Mouse (Mus musculus) regulatory T cell (primary cell): ENCODE data around the gene Tmem131.

Source experiments
- in situ Hi-C: fragments of 300-600 bp; cut with MboI, MseI; formaldehyde crosslinking; loops from one replicate; pipeline ENCODE4 v1.15.1; 2025; ENCODE audit warnings: high pct_unique_total_duplicates

Tmem131 gene

DNA sequence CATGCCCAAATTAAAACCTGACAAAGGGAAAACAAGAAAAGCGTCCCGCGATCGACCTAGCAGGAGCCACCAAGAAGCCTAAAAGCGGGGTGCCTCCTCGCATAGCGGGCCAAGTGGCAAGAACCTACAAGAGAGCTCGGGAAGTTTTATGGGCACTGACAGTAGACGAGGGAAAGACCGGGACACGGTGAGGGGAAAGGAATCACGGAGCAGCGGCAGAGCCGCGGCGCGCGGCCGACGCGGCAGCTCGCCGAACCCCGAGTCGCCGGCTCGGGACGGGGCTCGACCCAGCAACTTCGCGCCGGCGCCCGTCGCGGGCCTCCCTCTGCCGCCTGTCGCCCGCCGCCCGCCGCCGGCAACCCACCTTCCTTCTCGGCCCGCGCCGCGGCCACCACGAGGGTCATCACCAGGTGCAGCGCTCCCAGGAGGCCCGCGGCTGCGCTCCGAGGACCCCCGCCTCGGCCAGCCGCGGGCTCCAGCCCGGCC, 4.6 kb downstream of the Tmem131 start:
- in situ Hi-C loops: no loop called here

DNA sequence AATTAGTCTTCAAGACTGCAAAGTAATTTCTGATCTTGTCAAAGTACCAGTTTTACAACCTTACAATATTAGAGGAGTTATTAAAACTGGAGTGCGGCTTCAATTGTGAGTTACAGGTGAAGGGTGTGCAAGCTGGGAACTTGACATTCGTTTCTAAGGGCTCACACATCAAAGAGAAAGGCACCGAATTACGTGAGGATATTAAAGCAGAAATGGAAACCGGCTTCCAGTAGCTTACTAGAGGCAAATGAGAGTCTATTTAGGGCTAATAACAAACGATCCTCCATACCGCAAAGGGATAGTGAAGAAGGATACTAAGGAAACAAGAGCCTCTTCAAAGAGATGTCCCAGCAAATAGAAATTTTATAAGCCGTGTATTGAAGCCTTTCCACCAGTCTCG, 5.1 kb downstream of the Tmem131 start:
- in situ Hi-C loops: no loop called here

DNA sequence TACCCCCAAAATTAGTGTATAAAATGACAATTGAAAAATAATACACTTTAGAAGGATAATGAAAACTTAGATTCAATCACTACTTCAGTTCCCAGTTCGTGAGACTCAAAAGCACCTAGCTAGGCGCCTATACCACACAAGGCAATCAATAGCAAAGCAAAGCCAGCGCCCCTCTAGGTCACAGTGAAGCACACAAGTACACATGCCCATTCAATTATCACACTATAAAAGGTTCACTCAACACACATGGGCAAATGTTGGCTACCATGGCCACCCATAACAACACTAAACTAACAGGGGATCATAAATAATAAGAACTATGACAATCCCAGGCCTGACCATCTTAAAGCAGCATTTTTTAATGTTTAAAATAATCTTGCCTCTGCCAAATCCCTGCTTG, 5.8 kb downstream of the Tmem131 start:
- in situ Hi-C loops: no loop called here

DNA sequence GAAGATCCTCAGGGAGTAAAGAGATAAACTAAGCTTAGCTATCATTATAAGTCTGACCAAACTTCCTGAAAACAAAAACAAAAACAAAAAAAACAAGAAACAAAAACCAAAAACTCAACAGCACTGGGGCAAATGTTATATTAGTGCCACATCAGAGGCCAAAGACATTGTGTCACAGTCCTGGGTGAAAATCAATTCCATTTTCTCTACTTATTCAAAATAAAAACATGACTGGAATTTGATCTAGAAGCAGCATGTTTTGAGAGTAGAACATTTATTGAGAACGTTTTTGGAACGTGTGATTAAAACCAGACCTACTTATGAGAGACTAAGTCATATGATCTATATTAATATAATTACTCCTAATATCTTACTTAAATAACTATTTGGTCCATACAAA, 6.5 kb downstream of the Tmem131 start:
- in situ Hi-C loops: no loop called here

DNA sequence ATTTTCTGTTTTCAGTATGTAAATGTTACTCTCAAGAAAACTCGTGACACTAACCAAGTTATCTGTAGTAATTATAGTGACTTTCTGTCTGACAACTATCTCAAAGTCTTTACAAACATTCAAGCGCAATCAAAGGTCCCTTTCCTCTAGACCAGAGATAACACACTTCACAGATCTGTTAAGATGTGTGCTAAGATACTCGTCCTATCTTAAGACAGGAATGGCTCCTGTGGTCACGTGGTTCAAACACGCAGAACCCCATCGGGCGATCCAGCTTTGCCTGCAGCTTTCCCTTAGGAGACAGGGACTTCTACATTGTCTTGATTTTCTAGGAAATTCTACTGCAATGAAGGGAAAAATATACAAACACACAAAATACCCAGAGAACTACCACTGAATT, 6.9 kb downstream of the Tmem131 start:
- in situ Hi-C loops: no loop called here

DNA sequence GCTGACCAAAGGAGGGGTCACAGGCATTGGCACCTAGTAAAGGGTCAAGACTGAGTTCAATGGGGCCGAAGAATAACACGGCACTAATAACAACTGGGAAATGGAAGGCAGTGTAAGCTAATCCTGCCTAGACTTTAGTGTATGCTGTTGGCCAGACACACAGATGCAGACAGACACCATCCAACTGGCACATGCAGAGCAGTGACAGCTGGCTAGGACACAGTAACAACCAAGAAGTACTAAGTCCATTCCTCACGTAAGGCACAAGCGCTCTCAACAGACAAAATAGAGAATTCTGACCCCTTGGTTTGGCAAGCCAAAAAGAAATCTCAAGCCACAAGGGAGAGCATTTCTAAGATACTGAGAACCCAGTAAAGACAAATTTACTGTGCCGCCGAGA, 8.7 kb downstream of the Tmem131 start:
- in situ Hi-C loops: no loop called here

DNA sequence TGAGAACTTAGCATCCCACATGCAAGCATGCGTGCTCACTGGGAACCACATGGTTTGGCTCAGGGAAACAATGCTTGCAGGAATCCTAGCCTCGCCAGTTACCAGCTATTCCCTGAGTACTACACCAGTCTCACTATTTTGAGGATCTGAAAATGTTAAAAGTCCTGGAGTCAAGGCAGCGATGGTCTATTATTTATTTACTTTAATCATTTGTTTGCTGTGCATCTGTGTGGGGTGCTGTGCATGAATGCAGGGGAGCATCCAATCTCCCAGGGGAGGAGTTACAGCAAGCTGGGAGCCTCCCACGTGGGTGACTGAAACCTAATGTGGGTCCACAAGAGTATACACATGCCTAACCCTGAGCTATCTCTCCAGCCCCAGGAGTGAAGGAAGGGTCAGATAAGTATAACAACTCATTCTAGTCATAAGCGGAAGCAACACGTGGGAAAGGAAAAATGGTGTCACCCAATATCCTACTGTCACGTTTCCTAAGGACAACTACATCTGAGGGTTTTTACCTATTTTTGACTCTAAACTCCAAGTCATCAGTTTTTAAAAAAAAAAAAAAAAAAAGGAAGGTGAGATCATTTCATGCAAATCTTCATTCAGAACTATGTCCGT, 9.4 kb downstream of the Tmem131 start:
- in situ Hi-C loops: no loop called here

DNA sequence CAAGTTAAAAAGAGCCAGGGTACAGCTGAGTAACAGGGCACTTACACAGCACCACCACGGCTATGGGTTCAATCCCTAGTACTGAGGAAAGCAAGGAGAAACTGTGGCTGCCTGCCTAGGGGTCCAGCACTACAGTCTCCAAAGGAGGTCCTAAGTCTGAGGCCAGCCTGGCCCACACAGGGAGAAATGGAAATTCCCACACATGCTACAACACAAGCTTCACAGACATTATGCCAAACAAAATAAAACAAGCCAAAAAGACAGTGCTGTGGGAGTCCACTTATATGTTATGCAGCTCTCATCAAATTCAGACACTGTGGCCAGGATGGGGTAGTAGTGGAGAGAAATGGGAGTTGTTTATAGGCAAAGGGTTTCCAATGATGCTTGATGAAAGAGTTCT, 11.2 kb downstream of the Tmem131 start:
- in situ Hi-C loops: no loop called here

DNA sequence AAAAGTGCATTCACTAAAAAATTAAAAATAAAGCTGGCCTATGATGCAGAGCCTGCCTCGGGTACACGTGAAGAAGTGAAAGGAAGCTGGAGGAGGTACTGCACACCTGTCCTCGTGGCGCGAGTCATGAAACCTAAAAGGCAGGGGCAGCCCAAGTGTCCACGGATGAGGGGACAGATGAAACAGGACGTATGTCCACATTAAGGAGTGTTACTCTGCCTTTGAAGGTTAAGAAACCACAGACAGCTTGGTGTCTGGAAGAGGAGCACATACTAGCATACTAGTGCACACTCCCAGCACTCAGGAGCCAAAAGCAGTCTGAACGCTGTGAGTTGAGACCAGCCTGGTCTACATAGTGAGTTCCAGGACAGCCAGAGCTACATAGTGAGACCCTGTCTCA, 12.6 kb downstream of the Tmem131 start:
- in situ Hi-C loops: no loop called here

DNA sequence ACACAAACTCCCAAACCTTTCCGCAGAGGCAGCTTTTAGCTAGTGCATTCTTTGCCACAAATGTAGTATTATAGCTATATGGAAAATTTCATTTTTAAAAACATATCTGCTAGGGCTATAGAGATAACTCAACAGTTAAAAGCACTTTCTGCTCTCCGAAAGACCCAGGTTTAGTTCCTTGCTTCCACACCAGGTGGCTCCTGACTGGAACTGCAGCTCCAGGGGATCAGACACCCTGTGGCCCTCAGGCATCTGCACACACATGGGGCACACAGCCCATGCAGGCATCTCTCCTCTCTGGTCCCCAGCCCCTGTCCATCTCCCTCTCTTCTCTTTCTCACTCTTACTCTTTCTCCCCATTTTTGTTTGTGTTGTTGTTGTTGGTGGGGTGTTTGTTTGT, 13.5 kb downstream of the Tmem131 start:
- in situ Hi-C loops: no loop called here

DNA sequence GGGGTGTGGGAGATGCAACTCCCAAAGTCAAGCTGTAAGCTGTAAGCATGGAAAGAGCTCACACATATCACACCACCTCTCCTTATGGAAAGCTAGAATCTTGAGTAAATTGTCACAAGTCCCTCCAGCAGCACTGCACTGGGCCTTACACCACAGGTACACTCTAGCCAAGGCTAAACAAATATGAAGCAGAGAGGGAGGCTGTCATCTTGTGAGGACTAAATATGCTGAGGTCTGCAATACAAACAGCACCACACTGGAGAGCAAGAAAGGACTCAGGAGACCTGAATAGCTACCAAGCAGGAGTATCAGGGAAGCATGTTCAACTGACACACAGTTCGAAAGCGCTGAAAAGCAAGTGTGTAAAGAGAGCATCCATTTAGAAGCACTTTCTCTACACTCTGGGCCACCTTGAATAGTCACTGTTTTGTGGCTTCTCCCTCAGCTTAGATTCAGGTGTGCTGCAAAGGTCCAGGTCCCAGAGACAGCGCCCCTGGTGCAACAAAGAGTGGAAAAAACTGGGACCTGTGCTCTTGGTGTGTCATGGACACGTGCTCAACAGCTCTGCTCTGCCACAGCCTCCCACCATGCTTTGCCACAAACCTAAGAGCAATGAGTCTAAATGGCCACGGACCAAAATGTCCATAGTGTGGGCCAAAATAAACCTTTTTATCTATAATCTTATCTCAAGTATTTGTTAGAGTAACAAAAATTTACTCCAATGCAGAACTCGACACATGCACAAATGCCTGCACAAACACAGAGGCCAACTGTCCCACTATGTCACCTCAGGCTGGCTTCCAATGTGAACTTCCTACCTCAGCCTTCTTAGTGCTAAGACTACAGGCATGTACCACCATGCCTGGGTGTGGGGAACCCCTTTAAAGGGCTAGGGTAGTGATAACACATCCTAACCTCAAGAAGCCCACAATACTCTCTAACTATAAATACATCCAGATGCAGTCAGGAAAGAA, 14.8 kb downstream of the Tmem131 start:
- in situ Hi-C loops: no loop called here

DNA sequence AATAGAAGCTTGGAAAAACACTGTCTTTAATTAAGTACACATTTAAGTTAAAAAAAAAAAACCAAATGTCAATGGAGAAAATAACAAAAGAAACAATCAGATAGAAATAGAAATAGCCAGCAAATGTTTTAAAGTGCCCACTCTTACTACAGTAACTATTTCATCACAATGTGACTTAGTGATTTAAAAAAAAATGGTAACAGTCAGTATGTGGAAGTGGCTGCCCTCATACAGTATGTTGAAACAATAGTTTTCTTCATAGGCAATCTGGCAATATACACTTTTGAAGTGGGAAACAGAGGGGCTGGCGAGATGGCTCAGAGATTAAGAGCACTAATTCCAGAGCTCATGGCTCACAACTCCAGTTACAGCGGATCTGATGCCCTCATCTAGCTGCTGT, 15.9 kb downstream of the Tmem131 start:
- in situ Hi-C loops: no loop called here

DNA sequence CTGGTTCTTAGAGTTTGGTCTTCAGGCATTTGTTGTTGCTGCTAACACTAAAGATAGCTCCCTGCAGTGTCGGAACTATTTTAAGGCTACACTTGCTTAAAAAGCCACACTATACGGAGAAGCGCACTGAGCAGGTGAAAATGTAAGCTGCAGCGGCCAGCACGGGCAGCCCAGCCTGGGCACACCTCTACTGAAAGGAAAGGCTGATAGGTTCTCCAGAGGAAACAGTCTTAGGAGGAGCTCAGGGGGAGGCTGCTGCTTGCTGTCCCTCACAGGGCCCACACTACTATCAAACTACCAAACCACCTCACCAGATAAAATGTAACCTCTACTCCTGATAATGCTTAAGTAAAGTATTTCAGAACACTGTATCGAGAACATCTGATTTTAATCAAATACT, 16.7 kb downstream of the Tmem131 start:
- in situ Hi-C loops: no loop called here

DNA sequence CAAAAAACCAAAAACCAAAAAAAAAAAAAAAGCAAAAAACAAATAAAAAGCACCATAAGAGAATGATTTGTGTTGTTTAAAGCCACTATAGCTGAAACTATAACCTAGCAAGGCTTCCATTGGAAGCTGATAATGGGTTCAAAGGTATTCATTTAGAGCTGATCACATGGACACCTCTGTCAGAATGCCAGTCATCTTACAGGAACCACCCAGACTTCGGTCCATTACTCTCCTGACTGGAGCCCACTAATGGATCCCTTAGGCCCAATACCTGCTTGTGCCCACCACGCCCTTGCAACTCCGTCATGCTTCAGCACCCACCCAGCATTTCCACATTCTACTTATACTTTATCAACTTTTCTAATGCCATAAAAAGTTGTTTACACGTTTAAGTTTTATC, 17.2 kb downstream of the Tmem131 start:
- in situ Hi-C loops: no loop called here

DNA sequence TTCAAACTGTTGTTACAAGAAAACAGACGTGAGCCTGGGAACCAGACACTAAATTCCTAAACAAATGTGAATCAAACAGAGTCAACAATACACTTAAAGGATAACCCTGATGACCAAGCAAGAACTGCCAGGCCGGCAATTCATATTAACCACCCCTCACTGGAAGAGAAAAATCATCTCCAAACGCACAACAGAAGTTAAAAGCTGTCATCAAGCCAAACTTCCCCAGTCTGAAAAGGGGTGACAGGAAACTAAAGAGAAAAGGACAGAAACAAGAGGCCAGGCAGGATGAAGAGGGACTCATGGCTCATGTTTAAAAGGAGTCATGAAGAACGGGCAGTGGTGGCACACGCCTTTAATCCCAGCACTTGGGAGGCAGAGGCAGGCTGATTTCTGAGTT, 17.7 kb downstream of the Tmem131 start:
- in situ Hi-C loops: no loop called here

DNA sequence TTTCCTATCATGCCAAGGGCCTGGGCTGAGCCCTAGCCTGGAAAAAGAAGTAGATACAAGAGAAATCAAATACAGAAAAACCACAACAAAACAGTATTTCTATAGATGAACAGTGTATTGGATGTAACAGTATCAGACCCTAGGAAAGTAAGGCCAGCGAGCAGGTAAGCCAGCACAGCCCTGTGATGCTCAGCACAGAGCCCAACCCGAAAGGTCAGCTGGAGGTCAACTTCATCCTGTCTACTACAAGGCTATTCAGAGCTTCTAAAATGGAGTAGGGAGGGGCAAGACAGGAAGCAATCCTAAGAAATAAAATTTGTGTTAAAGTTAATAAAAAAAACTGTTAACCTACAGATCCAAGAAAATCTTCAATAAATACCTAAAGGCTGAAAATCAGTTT, 18.6 kb downstream of the Tmem131 start:
- in situ Hi-C loops: loop anchor here (5.0 kb wide), 1 partner anchor 158 kb away; no protein-coding TSS in a partner anchor

DNA sequence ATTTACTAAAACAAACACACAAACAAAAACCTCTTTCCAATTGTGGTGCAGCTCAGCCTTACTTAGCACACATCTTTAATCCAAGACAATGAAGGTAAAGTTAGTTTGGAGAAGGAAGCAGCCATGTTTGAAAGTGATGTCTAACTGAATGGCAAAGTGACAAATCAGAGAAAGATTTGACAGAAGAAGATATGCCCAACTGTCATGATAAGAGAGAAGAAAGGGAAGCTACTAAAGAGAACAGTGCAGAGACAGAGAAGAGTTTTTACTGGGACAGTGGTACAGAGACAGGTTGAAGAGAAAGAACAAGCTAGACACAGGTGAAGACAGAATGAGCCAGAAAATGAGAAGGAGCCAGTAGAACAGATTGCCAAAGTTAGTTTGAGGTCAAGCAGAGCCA, 19.6 kb downstream of the Tmem131 start:
- in situ Hi-C loops: loop anchor here (5.0 kb wide), 1 partner anchor 157 kb away; no protein-coding TSS in a partner anchor

DNA sequence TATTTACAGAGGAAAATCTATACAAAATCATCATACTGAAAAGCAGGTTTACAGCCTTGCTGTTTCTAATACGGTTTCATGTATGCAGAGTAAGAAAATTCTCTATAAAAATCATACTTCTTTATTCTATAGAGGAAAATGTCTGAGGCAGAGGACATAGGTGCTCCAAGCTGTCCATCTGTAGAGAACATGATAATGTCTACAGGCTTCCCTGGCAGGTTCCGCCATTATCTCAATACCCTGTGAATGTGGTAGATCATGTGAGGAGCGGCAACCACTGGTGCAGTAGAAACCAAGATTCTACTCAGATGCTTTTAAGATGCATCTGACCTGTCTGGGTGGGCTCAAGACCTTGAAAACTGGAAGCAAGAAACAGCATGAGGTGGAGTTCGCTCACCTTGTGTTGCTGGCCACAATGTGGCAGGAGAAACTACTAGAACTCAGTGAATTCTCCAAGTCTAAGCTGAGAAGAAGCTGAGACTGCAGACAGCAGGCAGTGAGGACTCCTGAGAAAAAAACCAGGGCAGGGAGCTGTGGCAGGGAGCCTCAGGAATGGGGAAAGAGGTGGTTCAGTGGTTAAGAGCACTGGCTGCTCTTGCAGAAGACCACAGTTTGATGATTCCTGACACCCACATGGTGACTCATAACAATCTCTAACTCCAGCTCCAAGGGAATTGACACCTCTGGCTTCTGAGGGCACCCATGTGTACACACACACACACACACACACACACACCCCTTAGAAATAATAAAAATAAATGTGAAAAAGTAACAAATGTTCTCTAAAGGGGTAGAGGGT, 20.6 kb downstream of the Tmem131 start:
- in situ Hi-C loops: loop anchor here (5.0 kb wide), 1 partner anchor 156 kb away; no protein-coding TSS in a partner anchor

DNA sequence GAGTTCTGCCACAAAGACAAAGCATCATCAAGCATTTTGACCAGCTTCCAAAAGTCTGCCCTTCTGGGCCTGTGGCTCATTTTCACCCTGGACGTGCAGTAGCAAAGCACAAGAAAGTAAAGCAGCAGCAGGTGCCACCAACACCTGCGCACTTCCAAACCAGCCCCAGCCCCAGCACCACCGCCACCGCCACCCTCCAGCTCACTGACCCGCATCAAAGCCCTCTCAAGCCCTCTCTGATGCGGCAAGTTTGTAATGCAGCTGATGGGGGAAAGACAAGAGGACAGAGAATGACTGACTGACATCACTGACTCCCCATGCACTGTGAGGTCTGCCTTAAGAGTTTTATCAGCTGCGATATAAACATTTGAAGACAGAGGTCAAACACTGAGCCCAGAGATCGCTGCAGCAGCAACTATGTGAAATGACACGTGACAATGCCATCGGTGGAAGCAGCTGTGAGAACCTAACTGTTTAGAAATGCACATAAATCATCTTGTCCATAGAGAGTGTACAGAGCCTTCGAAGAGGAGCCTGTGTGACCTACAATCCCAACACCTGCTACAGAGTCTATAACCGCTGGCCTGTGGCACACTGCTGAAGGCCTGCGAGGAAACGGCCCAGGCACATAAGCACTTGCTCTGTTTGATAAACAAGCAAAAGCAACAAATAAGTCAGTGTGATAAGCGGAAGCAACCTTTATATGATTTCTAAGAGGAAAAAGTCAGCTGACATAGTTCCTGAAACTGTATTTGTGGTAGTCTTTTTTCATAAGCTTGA, 21.7 kb downstream of the Tmem131 start:
- in situ Hi-C loops: loop anchor here (5.0 kb wide), 1 partner anchor 155 kb away; no protein-coding TSS in a partner anchor

DNA sequence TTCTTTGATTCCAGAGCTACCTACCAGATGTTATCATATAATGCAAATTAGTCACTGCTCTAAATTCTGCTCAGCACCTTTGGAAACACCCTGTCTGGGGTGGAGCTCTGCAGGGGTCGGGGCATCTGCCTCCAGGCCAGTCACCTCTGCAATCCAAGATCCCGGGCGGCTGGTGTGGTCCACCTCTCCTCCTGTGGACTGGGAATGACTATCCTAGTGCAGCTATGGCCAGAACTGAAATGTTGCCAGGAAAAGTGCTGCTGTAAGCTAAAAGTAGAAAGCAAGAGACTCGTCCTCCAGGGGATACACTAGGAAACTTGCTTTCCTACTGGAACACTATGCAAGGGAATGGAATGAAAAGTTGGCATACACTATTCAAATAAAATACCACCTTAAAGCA, 22.7 kb downstream of the Tmem131 start:
- in situ Hi-C loops: loop anchor here (5.0 kb wide), 1 partner anchor 153 kb away; no protein-coding TSS in a partner anchor

DNA sequence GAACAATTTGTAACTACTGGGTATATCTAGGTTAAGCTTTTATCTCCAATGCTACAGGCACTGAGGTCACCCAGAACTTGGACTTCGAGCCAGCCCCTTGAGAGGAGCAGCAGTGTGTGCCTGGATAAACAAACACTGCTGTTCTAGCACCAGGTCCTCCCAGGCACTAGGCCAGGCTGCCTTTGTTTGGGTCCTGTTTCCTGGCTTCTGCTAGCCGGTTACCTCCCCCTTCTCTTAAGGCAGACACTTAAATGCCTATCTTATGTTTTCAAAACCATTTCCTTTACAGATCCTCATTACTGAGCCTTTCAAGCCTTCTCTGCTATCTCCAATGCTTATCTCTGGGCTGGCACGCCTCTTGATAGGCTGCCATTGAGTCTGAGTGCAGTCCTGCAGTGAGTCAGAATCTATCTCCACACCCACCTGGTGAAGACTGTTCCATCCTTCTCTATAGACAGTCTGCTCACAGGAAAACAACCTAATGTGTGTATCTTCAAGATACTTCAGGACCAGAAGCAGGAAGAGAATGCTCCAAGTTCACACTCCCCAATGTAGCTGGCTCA, 23.2 kb downstream of the Tmem131 start:
- in situ Hi-C loops: loop anchor here (5.0 kb wide), 1 partner anchor 153 kb away; no protein-coding TSS in a partner anchor
